Mouse (Mus musculus) cerebellum, postnatal 25 days (tissue): Measurements from ENCODE around the gene Pltp.
A peak's percentile ranks its signal among the peaks of the same experiment; 100 is the strongest.

Experiments used
- DNase-seq, 2 experiments: peaks; one replicate each; pipeline ENCODE4 v3.0.0; 2021; ENCODE audit warnings: mixed read lengths in 2 of 2

Gene Pltp

GRCm38 (mm10) chr2:164845782-164846181 lies 11.7 kb downstream of the Pltp start:
- DNase-seq, result no peak

DNA sequence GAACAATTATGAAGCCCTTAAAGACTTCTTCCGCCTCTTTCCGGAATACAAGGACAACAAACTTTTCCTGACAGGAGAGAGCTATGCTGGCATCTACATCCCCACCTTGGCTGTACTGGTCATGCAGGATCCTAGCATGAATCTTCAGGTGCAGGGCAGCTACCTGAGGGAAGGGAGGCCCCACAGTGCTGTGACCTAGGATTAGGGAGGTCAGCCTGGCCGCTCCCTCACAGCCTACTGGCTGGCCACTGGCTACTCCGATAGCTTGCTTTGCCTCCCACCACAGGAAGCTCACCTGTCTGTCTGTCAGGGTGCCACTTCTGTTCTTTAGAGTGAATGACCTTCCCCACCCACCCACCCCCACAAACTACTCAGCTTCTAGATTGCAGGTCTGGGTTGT lies 22.3 kb downstream of the Pltp start:
- DNase-seq, result no peak

- peak in 1 of 2 experiments; percentile 38 for DNase-seq
Observed at GRCm38 (mm10) chr2:164834531-164834930, 23.0 kb downstream of the Pltp start.

- DNase-seq, result peak; percentile 93 to 94
Observed at GRCm38 (mm10) chr2:164833314-164833959, 24.1 kb downstream of the Pltp start, which contains the start of gene Neurl2. Gene Neurl2, minus strand, starts transcription at chr2:164833456.

DNA sequence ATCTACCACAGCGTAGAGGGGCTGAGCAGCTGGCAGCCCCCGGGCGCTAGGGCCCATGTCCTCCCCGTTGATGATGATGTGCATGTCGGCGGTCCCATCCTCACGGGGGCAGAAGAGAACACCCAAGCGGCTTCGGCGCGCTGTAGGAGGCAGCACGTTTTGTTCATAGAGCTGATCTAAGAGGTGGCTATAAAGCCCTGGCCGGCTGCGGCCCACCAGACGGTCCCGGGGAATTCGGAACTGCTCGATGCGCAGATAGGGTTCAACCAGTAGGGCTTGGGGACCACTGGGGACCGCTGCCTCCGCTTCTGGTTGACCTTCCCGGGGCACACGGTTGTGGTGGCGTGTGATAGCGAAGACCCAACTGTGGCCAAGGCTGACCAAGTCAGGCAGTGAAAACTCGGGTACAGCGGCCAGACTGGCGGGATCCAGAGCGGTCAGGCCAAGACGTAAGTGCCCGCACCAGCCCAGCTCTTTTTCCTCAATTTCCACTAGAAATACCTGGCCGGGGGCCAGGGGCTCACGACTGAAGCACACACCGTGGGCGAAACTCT lies 24.7 kb downstream of the Pltp start, which contains the start of gene Ctsa:
Ctsa (plus strand) TSS at position 126 of the 554 bp plus-strand sequence.
- peak; percentile 82 to 84 for DNase-seq

GRCm38 (mm10) chr2:164832032-164832747 lies 25.3 kb downstream of the Pltp start:
- peak in 1 of 2 experiments; percentile 63 for DNase-seq

GRCm38 (mm10) chr2:164831029-164831428 lies 26.5 kb downstream of the Pltp start:
- DNase-seq, result no peak

DNA sequence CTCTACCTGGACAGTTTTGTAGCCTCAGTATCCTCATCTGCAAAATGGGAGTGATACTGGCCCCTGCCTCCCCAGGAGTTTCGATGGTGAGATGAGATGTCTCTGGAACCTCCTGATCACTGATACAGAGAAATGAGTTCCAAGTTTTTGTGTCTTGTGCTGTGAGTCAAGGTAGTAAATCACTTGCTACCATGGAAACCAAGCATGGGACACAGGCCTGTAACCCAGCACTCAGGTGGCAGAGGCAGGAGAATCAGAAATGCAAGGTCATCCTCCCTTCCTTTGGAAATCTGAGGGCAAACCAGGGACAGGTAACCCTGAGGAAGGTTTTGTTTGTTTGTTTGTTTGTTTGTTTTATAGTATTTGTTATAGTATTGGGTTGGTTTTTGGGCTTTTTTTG lies 28.4 kb downstream of the Pltp start:
- DNase-seq, result no peak

DNA sequence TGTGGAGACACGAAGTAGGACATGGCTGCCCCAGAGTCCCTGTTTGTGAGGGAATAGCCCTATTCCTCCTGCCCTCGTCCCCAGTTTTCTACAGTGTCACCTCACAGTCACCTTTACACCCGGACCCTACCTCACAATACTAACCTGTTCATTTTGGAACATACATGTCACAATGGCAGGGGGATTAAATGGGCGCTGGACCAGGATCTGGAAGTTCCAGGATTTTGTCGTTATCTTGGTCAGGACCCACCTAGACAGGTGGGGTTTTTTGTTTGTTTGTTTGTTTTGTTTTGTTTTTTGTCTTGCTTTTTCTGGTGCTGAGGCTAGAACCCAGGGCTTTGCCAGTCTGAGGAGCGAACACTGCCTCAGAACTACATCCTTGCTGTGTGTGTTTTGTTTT lies 29.1 kb downstream of the Pltp start, which contains the start of gene Spata25:
Spata25 (minus strand) TSS at position 101 of the 400 bp plus-strand sequence.
- DNase-seq, result no peak

DNA sequence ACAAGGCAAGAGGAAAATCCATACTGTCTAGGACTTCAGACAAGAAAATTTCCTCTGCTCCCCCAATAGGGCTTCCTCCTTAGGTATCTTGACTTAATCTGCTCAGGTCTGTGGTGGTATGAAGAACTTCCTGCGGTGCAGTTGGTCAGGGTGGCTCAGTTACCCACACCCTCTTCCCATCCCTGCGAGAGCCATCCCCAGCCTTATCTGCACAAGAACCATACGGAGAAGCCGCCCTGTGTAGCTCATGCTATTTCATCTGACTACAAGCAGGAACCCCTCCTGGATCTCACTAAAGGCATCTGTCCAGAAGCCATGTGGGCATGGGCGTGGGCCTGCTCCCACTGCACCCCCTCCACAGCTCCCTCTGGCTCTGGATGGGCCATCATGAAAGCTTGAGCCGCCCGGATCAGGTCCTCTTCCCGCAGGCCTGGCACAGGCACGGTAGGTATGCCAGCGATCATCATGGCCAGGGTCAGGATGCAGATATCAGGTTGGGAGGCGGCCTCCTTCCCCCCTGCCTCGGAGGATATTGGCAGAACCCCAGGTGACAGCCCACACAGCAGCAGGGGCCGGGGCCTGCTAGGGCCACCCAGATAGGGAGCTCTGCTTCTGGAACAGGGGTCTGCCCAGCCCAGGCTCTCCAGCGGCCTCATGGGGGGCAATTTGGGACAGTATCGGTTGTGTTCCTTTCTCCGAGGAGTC lies 30.2 kb downstream of the Pltp start:
- peak in 1 of 2 experiments; percentile 18 for DNase-seq

DNA sequence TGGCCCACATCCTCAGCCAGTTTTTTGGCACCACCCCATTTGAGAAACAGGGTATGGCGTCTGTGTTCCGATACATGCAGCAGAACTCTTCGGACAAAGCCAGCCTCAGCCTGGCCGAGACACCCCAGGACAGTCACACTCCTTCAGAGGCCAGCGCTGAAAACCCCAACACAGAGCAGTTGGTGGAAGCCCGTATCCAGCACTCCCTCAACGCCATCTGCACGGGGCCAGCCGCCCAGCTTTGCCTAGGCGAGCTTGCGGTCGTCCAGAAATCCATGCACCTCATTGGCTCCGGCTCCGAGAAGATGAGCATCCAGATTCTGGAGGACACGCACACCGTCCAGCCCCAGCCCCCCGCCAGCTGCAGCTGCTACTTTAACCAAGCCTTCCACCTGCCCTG lies 32.0 kb downstream of the Pltp start:
- DNase-seq, result no peak

DNA sequence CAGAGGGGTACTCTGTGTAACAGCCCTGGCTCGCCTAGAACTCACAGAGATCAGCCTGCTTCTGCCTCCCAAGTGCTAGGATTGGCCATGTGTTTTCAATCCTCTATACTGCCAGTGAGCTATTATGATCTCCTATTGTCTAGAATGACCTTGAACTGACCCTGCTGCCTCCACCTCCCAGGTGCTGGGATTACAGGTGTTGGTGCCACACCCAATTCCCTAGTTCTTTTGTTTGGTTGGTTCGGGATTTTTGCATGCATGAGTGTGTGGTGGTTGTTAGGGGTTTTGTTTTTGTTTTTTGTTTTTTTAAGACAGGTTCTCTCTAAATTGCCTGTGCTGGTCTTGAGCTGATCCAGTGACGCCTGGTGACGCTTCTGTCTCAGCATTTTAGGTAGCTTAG lies 33.5 kb downstream of the Pltp start:
- no peak for DNase-seq

- no peak for DNase-seq
Observed at GRCm38 (mm10) chr2:164823181-164823585, 34.3 kb downstream of the Pltp start.

DNA sequence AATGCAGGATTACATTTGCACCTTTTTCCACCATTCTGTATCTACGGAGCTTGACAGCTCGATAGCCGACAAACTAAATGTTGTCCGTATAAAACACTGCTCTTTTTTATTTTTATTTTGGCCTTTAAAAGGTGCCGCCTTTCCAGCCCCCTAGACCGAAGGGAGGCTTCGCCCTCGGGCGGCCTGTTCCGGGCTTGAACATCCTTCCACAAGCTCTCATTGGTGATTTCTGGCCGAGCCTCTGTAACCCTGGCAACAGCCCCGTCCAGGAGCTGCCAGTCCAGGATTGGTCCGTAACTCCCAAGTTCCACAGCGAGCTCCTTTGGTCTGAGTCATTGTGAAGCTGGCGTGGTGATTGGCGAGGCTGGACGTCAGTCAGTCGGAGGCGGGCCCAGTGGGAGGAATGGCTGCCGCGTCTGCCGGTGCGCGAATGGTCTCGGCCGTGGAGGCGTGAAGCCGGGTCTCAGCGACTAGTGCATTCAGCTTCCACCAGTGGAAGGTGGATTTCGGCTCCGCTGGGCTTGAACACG lies 34.8 kb downstream of the Pltp start, which contains the start of gene Zswim1:
Zswim1 (plus strand) TSS at position 51 of the 530 bp plus-strand sequence.
- DNase-seq, result peak; percentile 100

GRCm38 (mm10) chr2:164821060-164821459 lies 36.5 kb downstream of the Pltp start:
- DNase-seq, result peak; percentile 52 to 57

- no peak for DNase-seq
Observed at GRCm38 (mm10) chr2:164817703-164818102, 39.8 kb downstream of the Pltp start.

GRCm38 (mm10) chr2:164817206-164817605 lies 40.3 kb downstream of the Pltp start:
- DNase-seq, result no peak

GRCm38 (mm10) chr2:164815821-164816220 lies 41.7 kb downstream of the Pltp start:
- DNase-seq, result no peak

GRCm38 (mm10) chr2:164815348-164815747 lies 42.2 kb downstream of the Pltp start:
- DNase-seq, result no peak

- DNase-seq, result no peak
Observed at GRCm38 (mm10) chr2:164813557-164813956, 44.0 kb downstream of the Pltp start.

- no peak for DNase-seq
Observed at GRCm38 (mm10) chr2:164806614-164807013, 50.9 kb downstream of the Pltp start.

GRCm38 (mm10) chr2:164805332-164805718 lies 52.2 kb downstream of the Pltp start:
- no peak for DNase-seq
